In genomic region chr3:65814881-65815280, GRCm38 (mm10) we compare ENCODE assay signal across 21 mouse cellular contexts.
A peak's percentile ranks its signal among the peaks of the same experiment; 100 is the strongest.
DNase-seq lines count a peak whose midpoint lies in the region; ATAC-seq lines count a peak whose summit lies in the region.
"Had no signal": no experiment of that assay in that cellular context is flagged by ENCODE, and none has a peak within 500 bp of the region (broad histone marks: within the 10 kb centered on the region; RNA-seq: fewer than 3 reads in every experiment).

No protein-coding gene starts in this region.

- H3K4me1 ChIP-seq in kidney, embryonic 15.5 days: peaks cover 8% of the 10 kb centered on the region
- H3K4me1 ChIP-seq in neural tube, embryonic 13.5 days (replicated peaks): 0 out of 2 replicates have a peak, but pooled peaks cover 4% of the 10 kb centered on the region
- H3K4me1 ChIP-seq in neural tube, embryonic 15.5 days: 0 out of 2 replicates have a peak, but pooled peaks cover 5% of the 10 kb centered on the region
- H3K4me1 ChIP-seq: forebrain, embryonic 15.5 days had no signal

- no peak overlapping the region for H3K9ac ChIP-seq in kidney, embryonic 15.5 days
- no peak overlapping the region for H3K9ac ChIP-seq in neural tube, embryonic 13.5 days
- H3K9ac ChIP-seq in neural tube, embryonic 15.5 days (replicated peaks): no peak overlapping the region
- H3K9ac ChIP-seq: forebrain, embryonic 15.5 days; heart, embryonic 15.5 days; hindbrain, embryonic 14.5 days had no signal

- H3K4me3 ChIP-seq in kidney, embryonic 15.5 days (replicated peaks): no peak overlapping the region
- H3K4me3 ChIP-seq in neural tube, embryonic 13.5 days: no peak overlapping the region
- H3K4me3 ChIP-seq in neural tube, embryonic 15.5 days (replicated peaks): no peak overlapping the region
- H3K4me3 ChIP-seq: forebrain, embryonic 15.5 days; heart, adult 2 months; heart, embryonic 15.5 days had no signal

- H3K4me2 ChIP-seq in kidney, embryonic 15.5 days: no peak overlapping the region; the same call in 1 of the 2 replicates
- H3K4me2 ChIP-seq in neural tube, embryonic 13.5 days: no peak overlapping the region
- no peak overlapping the region for H3K4me2 ChIP-seq in neural tube, embryonic 15.5 days
- H3K4me2 ChIP-seq: forebrain, embryonic 15.5 days; heart, embryonic 11.5 days; heart, embryonic 15.5 days; hindbrain, embryonic 14.5 days had no signal

- no peaks in the 10 kb centered on the region for H3K9me3 ChIP-seq in kidney, embryonic 15.5 days (replicated peaks)
- H3K9me3 ChIP-seq in neural tube, embryonic 13.5 days: no peaks in the 10 kb centered on the region
- no peaks in the 10 kb centered on the region for H3K9me3 ChIP-seq in neural tube, embryonic 15.5 days (replicated peaks)
- H3K9me3 ChIP-seq: forebrain, embryonic 15.5 days; G1E; heart, embryonic 15.5 days had no signal

- H3K27ac ChIP-seq in kidney, embryonic 15.5 days: no peak overlapping the region
- no peak overlapping the region for H3K27ac ChIP-seq in neural tube, embryonic 13.5 days (replicated peaks)
- no peak overlapping the region for H3K27ac ChIP-seq in neural tube, embryonic 15.5 days (replicated peaks)
- H3K27ac ChIP-seq: forebrain, embryonic 15.5 days; heart, adult 2 months; heart, embryonic 15.5 days; hindbrain, embryonic 14.5 days had no signal

- WGBS in kidney, embryonic 15.5 days: 29% methylated on average over 6 of the region's 6 CpGs
- WGBS in neural tube, embryonic 13.5 days: 43% methylated on average over 6 of the region's 6 CpGs
- 45% methylated on average over 6 of the region's 6 CpGs for WGBS in neural tube, embryonic 15.5 days

- no peaks in the 10 kb centered on the region for H3K27me3 ChIP-seq in kidney, embryonic 15.5 days
- no peaks in the 10 kb centered on the region; the same call in 1 of the 2 replicates for H3K27me3 ChIP-seq in neural tube, embryonic 13.5 days
- H3K27me3 ChIP-seq in neural tube, embryonic 15.5 days (replicated peaks): no peaks in the 10 kb centered on the region
- H3K27me3 ChIP-seq: forebrain, embryonic 15.5 days; heart, embryonic 15.5 days had no signal

- DNase-seq in cerebellum, postnatal 10 days: peak; percentile 28 to 48
- no peak for DNase-seq in cerebellum, adult 9-10 months
- DNase-seq in kidney, adult 9 months: no peak
- DNase-seq in layer of hippocampus, postnatal 10 days (ENCODE audit: low spot score in 2 of 2): no peak
- DNase-seq: adrenal gland, adult 8-10 months; adrenal gland, postnatal 36 days; B cell, adult 2 months; cerebellum, adult 2 months; cerebellum, postnatal 36 days; gastrocnemius, postnatal 14 days; heart, adult 2 months; heart, postnatal 14 days had no signal

- H3K36me3 ChIP-seq in kidney, embryonic 15.5 days: no peaks in the 10 kb centered on the region
- no peaks in the 10 kb centered on the region for H3K36me3 ChIP-seq in neural tube, embryonic 13.5 days
- no peaks in the 10 kb centered on the region for H3K36me3 ChIP-seq in neural tube, embryonic 15.5 days
- H3K36me3 ChIP-seq: forebrain, embryonic 15.5 days; G1E; heart, embryonic 15.5 days had no signal

- 0 out of 2 replicates have a peak, but pooled peaks have one; percentile 46 for ATAC-seq in kidney, embryonic 15.5 days (replicated peaks; ENCODE audit: low FRiP score)
- 0 out of 2 replicates have a peak, but pooled peaks have one; percentile 36 for ATAC-seq in neural tube, embryonic 13.5 days (ENCODE audit: low read depth)
- ATAC-seq in neural tube, embryonic 15.5 days (ENCODE audit: low FRiP score): no peak
- ATAC-seq: CD4-positive, CD25-positive, alpha-beta regulatory T cell, adult 4 months; forebrain, embryonic 15.5 days had no signal

Comparison
In these comparisons a context has a peak if more than half of its experiments do, and no peak if none do; other contexts are left out.
1. DNase-seq: peak in cerebellum, postnatal 10 days (2 of 2); none in cerebellum, adult 9-10 months (single experiment), kidney, adult 9 months (single experiment) and layer of hippocampus, postnatal 10 days (0 of 2).